Mouse (Mus musculus): Measurements from ENCODE around the gene Gas2l1. TPM values are rescaled to one million over a fixed set of nuclear protein-coding genes. Genes with fewer than 3 reads are reported as not detected.

Gas2l1 gene
- total RNA-seq, 1 experiment, result 40.9 TPM

GRCm38 (mm10) chr11:5102384-5102783 is 37.3 kb upstream of the Gas2l1 start:
- Histone ChIP-seq H3K36me3 (ENCODE audit: control insufficient read depth, insufficient read depth, low read length, poor library complexity, severe bottlenecking) (peaks cover 27% of the 10 kb centered on the region), H3K4me3 (ENCODE audit: insufficient read depth in 1 of 2, low read depth in 1 of 2, low read length in 2 of 2, poor library complexity in 1 of 2, severe bottlenecking in 1 of 2) (no peak overlapping the region), H3K4me1 (ENCODE audit: control insufficient read depth in 2 of 2, insufficient read depth in 2 of 2, low read length in 2 of 2, poor library complexity in 1 of 2) (peaks cover 3 to 10% of the 10 kb centered on the region in 2 experiments; a peak in 3 of 4 replicates), H3K9me3 (ENCODE audit: control insufficient read depth, insufficient read depth, low read depth, low read length) (no peaks in the 10 kb centered on the region), H3K27ac (ENCODE audit: insufficient read depth, low read depth, low read length, poor library complexity, severe bottlenecking) (no peak overlapping the region), H3K9ac (ENCODE audit: insufficient read depth, low read depth, low read length, poor library complexity, severe bottlenecking) (no peak overlapping the region)
- in situ Hi-C loops (cut with MboI; ENCODE audit: low sequenced_read_pairs in 2 of 2, unreplicated experiment in 2 of 2), result no loop called here
- no peak for DNase-seq (ENCODE audit: low read depth, low spot score)
- TF ChIP-seq ZNF384 (IDR thresholded peaks at IDR 0.05; ENCODE audit: low read depth, low read length) (no peak), MAFK (IDR thresholded peaks at IDR 0.05; ENCODE audit: insufficient read depth, low read depth, low read length) (0 out of 2 replicates have a peak, but pooled peaks have one; percentile 0), ZC3H11A (IDR thresholded peaks at IDR 0.05; ENCODE audit: borderline replicate concordance, low read depth, low read length) (no peak)

GRCm38 (mm10) chr11:5101641-5102040 is 36.5 kb upstream of the Gas2l1 start:
- Histone ChIP-seq H3K9ac (ENCODE audit: insufficient read depth, low read depth, low read length, poor library complexity, severe bottlenecking) (no peak overlapping the region), H3K27ac (ENCODE audit: insufficient read depth, low read depth, low read length, poor library complexity, severe bottlenecking) (no peak overlapping the region), H3K9me3 (ENCODE audit: control insufficient read depth, insufficient read depth, low read depth, low read length) (no peaks in the 10 kb centered on the region), H3K4me1 (ENCODE audit: control insufficient read depth in 2 of 2, insufficient read depth in 2 of 2, low read length in 2 of 2, poor library complexity in 1 of 2) (peaks cover 3 to 10% of the 10 kb centered on the region in 2 experiments; a peak in 3 of 4 replicates), H3K36me3 (ENCODE audit: control insufficient read depth, insufficient read depth, low read length, poor library complexity, severe bottlenecking) (peaks cover 27% of the 10 kb centered on the region), H3K4me3 (ENCODE audit: insufficient read depth in 1 of 2, low read depth in 1 of 2, low read length in 2 of 2, poor library complexity in 1 of 2, severe bottlenecking in 1 of 2) (no peak overlapping the region)
- no peak for TF ChIP-seq ZNF384 (IDR thresholded peaks at IDR 0.05; ENCODE audit: low read depth, low read length)
- TF ChIP-seq HCFC1 (IDR thresholded peaks at IDR 0.05; ENCODE audit: borderline replicate concordance, insufficient read depth, low read length), result no peak
- TF ChIP-seq MAFK (IDR thresholded peaks at IDR 0.05; ENCODE audit: insufficient read depth, low read depth, low read length), result no peak
- TF ChIP-seq CHD2 (IDR thresholded peaks at IDR 0.05; ENCODE audit: low read depth, low read length), result no peak
- no peak for TF ChIP-seq ZC3H11A (IDR thresholded peaks at IDR 0.05; ENCODE audit: borderline replicate concordance, low read depth, low read length)
- in situ Hi-C loops (cut with MboI; ENCODE audit: low sequenced_read_pairs in 2 of 2, unreplicated experiment in 2 of 2), result no loop called here
- no peak for DNase-seq (ENCODE audit: low read depth, low spot score)

GRCm38 (mm10) chr11:5100801-5101200 is 35.7 kb upstream of the Gas2l1 start:
- Histone ChIP-seq H3K4me3 (ENCODE audit: insufficient read depth in 1 of 2, low read depth in 1 of 2, low read length in 2 of 2, poor library complexity in 1 of 2, severe bottlenecking in 1 of 2) (peak overlapping the region; percentile 79 to 84; a peak in 3 of 4 replicates), H3K9ac (ENCODE audit: insufficient read depth, low read depth, low read length, poor library complexity, severe bottlenecking) (peak overlapping the region; percentile 99; the same call in 1 of the 2 replicates), H3K4me1 (ENCODE audit: control insufficient read depth in 2 of 2, insufficient read depth in 2 of 2, low read length in 2 of 2, poor library complexity in 1 of 2) (peaks cover 5 to 11% of the 10 kb centered on the region in 2 experiments; a peak in 3 of 4 replicates), H3K9me3 (ENCODE audit: control insufficient read depth, insufficient read depth, low read depth, low read length) (no peaks in the 10 kb centered on the region), H3K27ac (ENCODE audit: insufficient read depth, low read depth, low read length, poor library complexity, severe bottlenecking) (no peak overlapping the region), H3K36me3 (ENCODE audit: control insufficient read depth, insufficient read depth, low read length, poor library complexity, severe bottlenecking) (peaks cover 27% of the 10 kb centered on the region)
- TF ChIP-seq CHD2 (IDR thresholded peaks at IDR 0.05; ENCODE audit: low read depth, low read length) (no peak), HCFC1 (IDR thresholded peaks at IDR 0.05; ENCODE audit: borderline replicate concordance, insufficient read depth, low read length) (no peak), ZC3H11A (IDR thresholded peaks at IDR 0.05; ENCODE audit: borderline replicate concordance, low read depth, low read length) (no peak), MAFK (IDR thresholded peaks at IDR 0.05; ENCODE audit: insufficient read depth, low read depth, low read length) (no peak), ZNF384 (IDR thresholded peaks at IDR 0.05; ENCODE audit: low read depth, low read length) (no peak)
- no peak for DNase-seq (ENCODE audit: low read depth, low spot score)
- in situ Hi-C loops (cut with MboI; ENCODE audit: low sequenced_read_pairs in 2 of 2, unreplicated experiment in 2 of 2), result no loop called here

DNA sequence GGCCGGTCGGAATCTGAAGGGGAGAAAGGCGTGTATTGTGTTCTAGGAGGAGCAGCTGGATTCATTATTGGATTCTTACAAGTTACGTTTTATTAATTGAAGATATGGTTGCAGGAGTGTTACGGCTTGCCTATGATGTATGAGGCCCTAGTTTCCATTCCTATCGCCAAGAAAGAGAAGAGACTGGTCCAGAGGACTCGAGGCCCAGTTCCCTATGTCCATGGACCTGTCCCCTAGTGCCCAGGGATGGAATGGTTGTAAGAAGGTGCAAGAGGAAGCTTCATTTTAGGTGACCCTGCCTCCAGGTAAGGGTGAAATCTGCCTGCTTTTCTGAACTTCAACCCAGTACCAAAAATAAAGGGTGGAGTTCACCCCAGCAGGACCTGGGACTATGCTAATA is 35.2 kb upstream of the Gas2l1 start:
- in situ Hi-C loops (cut with MboI; ENCODE audit: low sequenced_read_pairs in 2 of 2, unreplicated experiment in 2 of 2), result no loop called here
- Histone ChIP-seq H3K27ac (ENCODE audit: insufficient read depth, low read depth, low read length, poor library complexity, severe bottlenecking) (peak overlapping the region; percentile 94; the same call in 1 of the 2 replicates), H3K36me3 (ENCODE audit: control insufficient read depth, insufficient read depth, low read length, poor library complexity, severe bottlenecking) (peaks cover 22% of the 10 kb centered on the region), H3K9me3 (ENCODE audit: control insufficient read depth, insufficient read depth, low read depth, low read length) (no peaks in the 10 kb centered on the region), H3K4me1 (ENCODE audit: control insufficient read depth in 2 of 2, insufficient read depth in 2 of 2, low read length in 2 of 2, poor library complexity in 1 of 2) (peaks cover 5 to 11% of the 10 kb centered on the region in 2 experiments; a peak in 3 of 4 replicates), H3K4me3 (ENCODE audit: insufficient read depth in 1 of 2, low read depth in 1 of 2, low read length in 2 of 2, poor library complexity in 1 of 2, severe bottlenecking in 1 of 2) (peak overlapping the region; percentile 79 to 84), H3K9ac (ENCODE audit: insufficient read depth, low read depth, low read length, poor library complexity, severe bottlenecking) (peak overlapping the region; percentile 99)
- no peak for DNase-seq (ENCODE audit: low read depth, low spot score)
- TF ChIP-seq ZNF384 (IDR thresholded peaks at IDR 0.05; ENCODE audit: low read depth, low read length), result no peak
- no peak for TF ChIP-seq CHD2 (IDR thresholded peaks at IDR 0.05; ENCODE audit: low read depth, low read length)
- no peak for TF ChIP-seq ZC3H11A (IDR thresholded peaks at IDR 0.05; ENCODE audit: borderline replicate concordance, low read depth, low read length)
- TF ChIP-seq MAFK (IDR thresholded peaks at IDR 0.05; ENCODE audit: insufficient read depth, low read depth, low read length), result no peak
- TF ChIP-seq HCFC1 (IDR thresholded peaks at IDR 0.05; ENCODE audit: borderline replicate concordance, insufficient read depth, low read length), result no peak

Measured in ES-E14 (cell line).